Mouse (Mus musculus): Measurements from ENCODE around the gene Cldn13.

Gene Cldn13

DNA sequence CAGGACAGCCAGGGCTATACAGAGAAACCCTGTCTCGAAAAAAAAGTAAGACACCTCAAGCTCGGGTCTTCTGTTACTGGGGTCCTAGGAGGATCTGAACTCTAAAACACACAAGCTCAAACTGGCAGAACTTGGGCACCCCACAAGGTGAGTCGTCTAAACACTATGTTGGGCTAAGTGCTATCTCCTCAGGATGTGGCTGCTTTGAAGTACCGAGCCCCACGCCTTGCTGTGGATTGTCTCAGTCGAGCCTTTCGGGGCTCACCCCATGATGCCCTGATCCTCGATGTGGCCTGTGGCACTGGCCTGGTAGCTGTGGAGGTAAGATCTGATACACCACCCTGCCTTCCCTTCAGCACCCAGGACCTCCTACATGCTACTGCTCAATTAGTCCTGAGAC is 18.0 kb upstream of the Cldn13 start:
- no peak for DNase-seq

DNA sequence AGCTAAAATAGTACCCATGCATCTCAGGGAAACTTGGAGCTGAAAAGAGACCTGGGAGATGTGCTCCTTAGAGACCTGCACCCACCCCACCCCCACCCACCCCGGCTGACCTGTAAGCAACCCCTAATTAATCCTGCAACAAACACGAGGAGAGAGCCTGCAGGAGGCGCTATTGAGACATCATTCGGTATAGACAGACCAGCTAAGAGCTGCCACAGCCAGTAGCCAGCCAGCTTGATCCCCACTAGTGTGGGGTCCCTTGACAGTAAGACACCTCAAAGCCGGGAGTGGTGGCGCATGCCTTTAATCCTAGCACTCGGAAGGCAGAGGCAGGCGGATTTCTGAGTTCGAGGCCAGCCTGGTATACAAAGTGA is 17.6 kb upstream of the Cldn13 start:
- peak; percentile 73 for DNase-seq

DNA sequence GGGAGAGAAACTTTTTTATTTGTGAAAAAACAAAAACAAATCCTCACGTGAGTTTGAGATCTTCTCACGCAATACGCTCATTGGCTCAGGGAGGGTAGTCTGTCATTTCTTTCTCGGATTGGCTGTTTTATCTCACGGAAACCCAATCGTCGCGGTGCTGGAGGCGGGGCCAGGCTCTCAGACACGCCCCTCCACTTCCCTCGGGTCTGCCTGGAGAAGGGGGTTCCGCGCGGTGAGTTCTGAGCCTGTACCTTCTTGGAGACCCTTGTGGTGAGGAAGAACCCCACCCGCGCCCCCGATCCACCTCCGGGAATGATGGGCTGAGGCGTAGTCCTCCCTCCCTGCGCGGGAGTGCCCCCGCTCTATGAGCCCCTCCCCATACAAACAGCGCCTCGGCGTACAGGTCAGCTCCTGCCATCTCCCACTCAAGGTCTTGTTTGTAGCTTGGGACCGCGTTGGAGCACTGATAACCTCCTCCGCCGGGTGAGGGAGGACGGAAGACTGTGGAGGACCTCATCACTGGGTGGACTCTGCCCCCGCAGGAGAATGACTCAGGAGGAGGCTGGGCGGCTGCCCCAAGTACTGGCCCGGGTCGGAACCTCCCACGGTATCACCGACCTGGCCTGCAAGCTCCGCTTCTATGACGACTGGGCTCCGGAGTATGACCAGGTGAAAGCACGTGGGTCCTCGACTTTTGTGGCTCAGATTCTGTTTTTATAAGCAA is 17.0 kb upstream of the Cldn13 start, which contains the start of gene Mettl27:
TSS of gene Mettl27 (plus strand) at position 190 of the 724 bp plus-strand sequence.
- peak; percentile 96 for DNase-seq

DNA sequence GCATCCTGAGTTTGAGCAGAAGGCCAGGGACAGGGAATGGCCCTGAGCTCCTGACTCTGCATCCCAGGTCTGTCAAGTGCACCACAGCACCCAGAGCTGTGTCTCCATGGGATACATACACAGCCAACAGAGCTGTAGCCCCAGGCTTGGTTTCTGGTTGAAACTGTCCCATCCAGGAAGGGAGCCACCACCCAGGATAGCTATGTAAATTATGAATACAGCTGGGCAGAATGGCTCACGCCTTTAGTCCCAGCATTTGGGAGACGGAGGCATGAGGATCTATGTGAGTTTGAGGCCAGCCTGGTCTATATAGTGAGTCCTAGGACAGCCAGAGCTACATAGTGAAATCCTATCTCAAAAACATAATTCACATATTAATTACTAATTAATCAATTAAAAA is 14.7 kb upstream of the Cldn13 start:
- no peak for DNase-seq

DNA sequence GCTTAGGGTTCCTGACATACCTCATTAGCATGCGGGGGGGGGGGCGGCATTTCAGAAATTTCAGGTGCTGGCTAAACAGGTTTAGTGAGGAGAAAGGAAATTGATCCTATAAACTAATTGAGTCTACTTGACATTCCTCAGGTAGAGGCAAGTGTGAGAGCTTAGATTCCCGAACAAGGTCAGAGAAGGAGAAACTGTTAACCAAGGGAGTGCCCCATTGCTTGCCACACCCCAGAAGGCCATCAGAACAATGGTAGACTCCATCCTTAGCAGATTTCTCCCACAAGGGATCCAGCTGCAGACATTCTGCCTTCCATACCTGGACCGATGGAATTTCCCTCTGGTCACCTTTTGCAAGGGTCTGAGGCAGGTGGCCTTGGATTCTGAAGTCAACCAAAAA is 11.4 kb upstream of the Cldn13 start:
- no peak for DNase-seq

DNA sequence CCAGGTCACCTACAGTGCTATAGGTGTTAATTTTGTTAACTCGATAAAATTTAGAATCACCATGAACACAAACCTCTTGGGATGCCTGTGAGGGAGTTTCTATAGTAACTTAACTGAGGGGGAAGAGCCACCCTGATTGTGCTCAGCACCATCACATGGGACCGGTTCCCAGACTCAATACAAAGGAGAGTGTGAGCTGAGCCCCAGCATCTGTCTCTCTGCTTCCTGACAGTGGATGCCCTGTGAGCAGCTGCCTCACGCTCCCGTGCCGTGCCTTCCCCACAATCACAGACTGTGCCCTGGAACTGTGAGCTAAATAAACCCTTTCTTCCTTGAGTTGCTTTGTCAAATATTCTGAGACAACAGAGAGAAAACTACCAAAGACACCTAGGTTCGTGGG is 7.8 kb upstream of the Cldn13 start:
- no peak for DNase-seq

DNA sequence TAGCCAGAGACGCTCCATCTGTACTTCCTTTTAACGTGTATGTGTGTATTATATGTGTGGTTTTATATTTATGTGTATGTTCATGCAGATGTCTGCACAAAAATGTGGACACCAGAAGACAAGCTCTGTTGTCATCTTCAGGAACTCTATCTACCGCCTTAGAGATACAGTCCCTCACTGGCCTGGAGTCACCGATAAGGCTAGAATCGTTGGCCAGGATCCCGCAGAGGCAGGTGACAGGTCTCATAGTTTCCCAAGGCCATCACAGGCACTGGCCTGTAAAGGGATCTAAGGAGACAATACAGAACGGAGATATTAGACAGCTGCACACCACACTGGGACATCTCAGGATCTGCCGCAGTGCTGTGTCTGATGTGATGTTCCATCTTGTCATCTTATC is 5.8 kb upstream of the Cldn13 start:
- no peak for DNase-seq

DNA sequence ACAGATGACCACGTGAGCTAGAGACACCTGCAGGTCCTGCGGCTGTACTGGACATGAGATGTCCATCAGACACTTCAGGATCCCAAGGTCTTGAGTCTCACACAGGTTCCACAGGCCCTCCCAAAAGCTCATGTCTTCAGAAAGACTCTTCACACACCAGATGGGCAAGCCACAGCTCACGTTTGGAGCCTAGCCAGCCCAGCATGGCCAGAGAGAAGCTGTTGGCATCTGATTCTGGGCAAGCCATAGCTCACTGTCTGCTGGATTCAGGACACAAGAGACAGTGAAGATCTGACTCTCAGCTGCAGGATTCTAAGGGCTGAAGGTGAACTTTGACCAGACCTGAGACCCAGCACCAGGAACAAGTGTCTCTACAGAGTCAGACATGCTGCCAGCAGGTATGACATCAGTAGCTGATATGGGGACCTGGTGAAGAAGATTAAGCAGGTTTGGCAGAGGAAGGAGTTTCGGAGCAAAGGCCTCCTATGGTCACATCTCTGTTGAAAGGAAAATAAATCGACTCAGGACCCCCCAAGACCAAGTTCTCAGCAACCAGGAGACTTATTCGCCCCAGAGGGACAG is 4.9 kb upstream of the Cldn13 start:
- DNase-seq = no peak

DNA sequence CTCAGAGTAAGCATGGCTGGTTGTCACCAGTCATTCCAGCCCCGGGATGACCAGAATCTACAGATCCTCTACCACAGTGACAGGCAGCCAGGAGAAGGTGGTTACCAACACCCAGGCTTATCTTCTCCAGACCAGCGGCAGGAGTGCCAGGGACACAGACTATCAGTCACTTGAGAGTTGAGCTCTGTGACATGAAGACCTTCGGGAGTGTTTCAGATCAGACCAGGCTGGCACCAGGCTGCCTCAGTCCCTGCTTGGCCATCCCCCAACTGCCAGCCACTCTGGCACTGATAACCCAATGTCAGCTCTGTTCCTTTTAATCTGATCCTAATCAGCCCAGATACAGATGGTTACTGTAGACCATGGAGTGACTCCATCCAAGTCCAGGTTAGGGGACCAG is 3.8 kb upstream of the Cldn13 start:
- no peak for DNase-seq

DNA sequence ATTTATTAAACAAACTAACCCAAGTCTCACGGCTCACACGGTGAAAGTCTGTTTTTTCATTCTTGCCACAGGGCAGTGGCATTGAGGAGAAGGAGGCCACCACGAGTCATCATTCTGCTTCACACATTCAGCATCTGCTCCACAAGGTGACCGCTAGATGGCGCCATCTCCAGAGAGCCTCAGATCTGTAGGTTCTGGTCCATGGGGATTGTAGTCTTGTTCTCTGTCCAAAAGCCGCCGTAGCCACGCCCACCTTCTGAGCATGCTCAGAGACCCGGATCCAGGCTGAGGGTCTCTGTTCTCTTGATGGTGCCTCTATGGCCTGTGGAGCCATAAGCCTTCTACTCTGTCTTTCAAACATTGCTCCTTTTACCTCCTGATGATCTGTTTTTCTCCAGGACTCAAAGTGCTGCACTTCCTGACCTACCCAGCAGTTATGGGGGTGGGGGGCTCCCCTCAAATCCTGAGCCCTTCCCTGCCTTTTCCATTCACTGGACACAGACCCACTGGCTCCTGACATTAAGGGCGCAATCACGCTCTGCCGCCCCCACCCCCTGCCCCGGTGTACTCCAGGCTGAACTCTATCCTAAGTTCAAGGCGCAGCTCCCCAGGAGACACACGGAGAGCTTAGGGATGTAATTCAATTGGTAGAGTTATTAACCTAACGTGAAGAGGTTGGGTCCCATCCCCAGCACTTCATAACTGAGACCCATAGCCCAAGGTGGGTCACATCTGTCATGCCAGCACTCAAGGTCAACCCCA is 2.9 kb upstream of the Cldn13 start:
- peak; percentile 79 for DNase-seq

DNA sequence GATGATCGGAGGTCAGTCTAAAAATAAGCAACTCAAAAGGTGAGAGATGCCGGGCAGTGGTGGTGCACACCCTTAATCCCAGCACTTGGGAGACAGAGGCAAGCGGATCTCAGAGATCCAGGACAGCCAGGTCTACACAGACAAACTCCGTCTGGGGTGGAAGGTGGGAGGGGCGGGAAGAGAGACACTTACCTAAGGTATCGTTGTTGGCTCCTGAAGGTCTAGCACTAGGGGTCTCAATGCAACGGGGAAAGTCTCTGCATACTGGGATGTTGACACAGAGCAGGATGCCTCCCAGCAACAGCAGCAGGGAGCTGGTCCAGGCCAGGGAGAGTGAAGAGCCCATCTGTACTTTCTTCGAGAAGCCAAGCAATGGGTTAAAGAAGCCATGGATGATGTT is 816 bp downstream of the Cldn13 start:
- DNase-seq = no peak

DNA sequence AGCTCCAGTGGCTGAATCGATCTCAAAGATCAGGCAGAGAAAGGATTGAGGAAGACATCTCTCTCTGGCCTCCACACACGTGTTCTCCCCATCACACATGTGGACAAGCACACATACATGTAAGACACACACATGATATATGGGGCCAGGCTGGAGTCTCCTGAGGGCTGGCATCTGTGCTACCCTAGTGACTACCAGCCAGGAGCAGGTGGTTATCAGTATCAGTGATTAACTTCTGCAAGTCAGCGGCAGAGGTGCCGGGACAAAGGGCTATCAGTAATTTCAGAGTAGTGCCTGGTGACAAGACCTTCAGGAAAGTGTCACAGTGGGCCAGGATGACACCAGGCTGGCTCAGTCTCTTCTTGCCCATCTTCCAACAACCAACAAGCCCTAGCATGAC is 1.6 kb downstream of the Cldn13 start:
- DNase-seq = no peak

DNA sequence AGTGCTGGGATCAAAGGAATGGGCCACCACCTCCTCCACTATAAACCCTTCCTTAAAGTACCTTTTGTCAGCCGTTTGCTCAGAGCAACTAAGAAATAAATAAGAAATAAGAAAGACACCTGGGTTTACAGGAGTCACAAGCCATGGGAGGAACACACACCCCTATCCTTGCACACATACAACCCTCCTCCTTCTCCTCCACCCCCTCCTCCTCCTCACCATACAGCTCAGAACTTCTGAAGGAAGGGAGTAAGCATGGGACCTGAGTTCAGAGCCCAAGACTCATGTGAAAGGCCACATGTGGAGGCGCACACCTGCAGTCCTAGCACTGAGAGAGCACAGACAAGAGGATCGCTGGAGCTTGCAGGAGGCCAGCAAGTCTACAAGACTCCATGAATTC is 2.0 kb downstream of the Cldn13 start:
- no peak for DNase-seq

DNA sequence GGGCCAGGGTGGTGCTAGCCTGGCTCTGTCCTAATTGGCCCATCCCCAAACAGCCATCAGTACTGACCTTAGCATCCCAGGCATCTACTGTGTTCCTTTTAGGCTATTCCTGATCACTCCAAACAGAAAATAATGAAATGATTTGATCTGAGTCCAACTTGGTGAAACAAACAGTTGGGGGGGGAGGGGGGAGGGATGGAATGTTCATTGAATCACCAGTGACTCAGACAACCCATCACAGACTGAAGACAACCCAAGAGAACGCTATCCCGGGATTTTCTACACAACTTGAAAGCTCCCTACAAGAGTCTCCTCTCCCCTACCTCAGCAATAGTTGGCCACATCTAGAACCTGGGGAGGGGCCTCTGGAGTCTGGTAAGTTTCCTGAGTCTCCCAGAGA is 3.4 kb downstream of the Cldn13 start:
- DNase-seq = no peak

DNA sequence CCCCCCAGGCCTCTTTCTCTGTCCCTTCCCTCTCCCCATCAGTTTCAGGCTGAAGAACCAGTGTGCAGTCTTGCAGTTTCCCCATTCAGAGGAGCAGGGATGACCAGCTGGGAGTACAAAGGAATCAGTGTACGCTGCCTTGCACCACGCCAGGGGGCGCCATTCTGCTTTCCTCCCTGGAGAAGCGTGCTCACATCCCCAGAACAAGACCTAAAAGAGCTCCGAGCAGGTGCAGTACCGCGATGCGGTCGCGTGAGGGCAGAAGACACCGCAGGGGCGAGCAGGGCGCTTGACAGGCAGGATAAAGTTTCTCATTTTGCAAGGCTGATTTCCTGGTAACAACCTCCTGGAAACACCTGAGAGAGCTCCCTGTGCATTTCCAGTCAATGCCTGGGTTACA is 8.2 kb downstream of the Cldn13 start:
- peak; percentile 94 for DNase-seq

DNA sequence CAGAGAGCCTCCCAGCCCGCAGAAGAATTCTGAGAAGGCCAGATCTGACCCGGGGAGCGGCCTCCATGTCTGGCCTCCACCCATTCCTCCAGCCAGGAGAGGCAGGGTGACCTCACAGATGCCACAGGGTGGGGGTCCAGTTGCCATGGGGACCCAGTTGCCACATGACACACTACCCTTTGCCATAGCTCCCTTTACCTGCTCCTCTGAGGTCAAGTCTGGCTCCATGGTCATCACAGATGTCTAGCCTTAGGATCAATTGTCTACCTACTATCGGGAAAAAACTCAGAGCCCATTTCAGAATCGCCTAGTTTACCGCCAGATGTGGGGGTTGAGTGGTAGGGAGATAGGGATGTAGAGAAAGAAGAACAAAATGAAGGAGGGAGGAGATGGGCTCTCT is 8.7 kb downstream of the Cldn13 start, which contains the start of gene Tmem270:
TSS of gene Tmem270 (minus strand) at position 101 of the 400 bp plus-strand sequence.
- no peak for DNase-seq

DNA sequence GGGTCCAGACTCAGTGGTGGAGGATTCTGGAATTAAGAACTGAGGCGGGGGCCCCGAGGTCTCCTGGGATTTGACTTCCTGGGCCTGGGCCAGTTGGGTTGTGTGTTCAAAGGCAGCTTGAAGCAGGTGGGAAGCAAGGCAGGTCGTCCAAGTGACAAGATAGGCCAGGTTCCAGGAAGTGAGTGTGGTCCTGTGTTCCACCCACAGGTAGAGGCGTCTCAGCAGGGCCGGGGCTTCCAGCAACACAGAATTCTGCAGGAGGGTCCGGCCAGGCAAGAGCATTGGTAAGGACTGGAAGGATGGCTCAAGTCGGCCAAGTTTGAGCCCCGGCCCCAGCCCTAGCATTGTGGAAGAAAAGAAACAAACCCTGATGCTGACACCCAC is 13.7 kb downstream of the Cldn13 start:
- DNase-seq = no peak

DNA sequence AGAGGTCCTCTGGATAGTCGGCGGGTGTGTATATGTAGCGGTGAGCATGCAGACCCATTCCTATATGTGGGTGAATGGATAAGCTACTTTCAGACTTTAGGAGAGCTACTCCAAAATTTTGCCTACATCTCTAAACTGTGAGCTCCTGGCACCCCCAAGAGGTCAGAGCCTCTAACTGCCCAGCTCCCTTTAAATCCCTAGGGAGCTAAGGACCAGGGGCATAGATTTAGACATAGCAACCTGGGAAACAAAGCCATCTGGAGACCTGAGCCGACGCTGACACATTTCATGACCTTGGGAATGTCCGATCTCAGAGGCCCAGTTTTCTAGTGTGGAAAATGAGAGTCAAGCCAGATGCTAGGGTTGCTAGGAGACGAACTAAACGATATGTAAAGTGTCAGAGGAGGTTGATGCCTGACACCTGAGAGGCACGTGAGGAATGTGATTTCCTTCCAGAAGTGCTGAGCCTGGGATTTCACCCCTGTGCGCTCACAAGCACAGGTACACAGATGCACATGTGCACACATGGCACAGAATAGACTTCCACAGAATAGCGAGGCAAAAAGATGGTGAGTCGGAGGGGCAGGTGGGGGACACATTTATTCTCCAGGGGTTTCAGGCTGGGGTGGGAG is 14.2 kb downstream of the Cldn13 start:
- peak; percentile 51 for DNase-seq

DNA sequence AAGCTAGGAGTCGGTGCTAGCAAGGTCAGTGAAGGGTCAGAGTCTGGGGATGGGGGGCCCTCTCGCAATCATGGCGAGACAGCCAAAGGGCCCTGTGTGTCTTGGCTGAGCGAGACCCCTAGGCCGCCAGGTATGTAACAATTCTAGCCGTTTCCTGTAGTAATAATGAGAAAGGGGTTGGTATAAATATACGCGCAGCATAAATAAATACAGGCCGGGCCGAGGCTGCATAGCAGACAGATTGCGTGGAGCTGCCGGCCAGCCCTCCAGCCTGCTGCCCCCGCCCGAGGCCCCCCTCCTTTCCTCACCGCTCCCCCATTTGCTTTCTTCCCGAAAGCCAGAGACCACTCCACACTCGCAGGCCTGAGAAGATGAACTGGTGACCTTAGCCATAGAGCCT is 17.7 kb downstream of the Cldn13 start:
- no peak for DNase-seq

DNA sequence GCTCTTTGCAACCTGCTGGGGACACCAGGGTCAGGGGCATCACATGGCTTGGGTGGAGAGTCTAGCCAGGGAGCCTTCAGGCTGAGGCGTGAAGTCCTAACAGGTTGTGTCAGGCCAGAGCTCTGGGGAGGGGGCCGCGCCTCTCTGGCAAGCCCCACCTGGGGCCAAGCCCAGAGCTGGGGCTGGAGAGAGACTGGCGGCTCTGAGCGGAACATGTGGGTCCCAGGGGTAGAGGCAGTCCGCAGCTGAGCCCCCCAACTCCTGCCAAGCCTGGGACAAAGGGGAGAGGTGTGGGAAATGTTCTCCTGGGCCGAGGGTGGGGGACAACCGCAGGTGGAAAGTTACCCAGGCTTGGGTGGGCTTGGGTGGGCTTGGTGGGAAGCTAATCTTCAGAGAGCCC is 18.4 kb downstream of the Cldn13 start:
- no peak for DNase-seq

DNA sequence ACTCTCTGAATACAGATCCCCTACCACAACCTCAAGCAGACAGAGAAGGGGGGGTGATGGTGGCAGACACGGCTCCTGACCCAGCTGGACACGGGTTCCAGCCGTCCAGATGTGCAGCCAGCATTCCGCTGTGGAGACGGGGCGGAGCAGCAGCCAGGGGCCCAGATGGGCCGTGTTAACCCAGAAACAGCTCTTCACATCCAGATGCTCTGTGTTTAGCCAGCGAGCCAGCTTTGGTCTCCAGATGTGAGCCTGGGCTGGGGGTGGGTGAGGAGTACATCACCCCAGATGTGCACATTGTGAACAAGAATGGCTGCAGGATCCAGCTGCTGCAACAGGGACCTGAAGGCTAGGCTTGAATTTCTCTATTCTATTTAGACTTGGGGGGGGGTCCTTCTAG is 20.0 kb downstream of the Cldn13 start:
- DNase-seq = no peak

DNA sequence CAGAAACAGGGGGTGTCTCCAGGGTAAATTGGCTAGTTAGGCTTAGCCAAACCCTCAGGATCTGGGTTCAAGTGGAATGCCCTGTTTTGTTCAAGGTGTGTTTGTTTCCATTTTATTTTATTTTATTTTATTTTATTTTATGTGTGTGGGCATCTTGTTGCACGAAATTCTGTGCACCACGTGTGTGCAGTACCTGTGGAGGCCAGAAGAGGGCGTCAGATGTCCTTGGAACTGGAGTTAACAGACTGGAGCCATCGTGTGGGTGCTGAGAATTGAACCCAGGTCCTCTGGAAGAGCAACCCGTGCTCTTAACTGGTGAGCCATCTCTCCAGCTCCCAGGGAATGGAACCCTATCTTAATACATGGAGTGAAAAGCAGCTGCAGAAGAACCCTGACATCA is 22.6 kb downstream of the Cldn13 start:
- DNase-seq = no peak

DNA sequence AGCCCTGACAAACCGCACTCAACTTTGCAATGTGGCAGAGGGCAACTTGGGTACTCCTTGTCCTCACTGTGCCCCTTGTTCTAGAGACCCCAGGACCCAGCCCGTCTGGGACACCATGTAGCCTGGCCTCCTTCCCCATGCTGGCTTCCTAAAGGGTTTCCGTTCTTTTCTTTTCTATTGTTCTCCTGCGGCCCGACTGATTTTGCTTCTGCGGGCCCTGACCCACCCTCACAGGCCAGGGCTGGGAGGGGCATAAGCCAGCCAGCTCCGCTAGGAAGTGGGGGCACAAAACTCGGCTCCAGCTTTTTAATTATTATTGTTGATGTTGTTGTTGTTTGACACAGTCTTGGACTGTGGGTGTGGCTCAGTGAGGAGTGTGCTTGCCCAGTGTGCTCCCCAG is 23.8 kb downstream of the Cldn13 start:
- peak; percentile 12 for DNase-seq

DNA sequence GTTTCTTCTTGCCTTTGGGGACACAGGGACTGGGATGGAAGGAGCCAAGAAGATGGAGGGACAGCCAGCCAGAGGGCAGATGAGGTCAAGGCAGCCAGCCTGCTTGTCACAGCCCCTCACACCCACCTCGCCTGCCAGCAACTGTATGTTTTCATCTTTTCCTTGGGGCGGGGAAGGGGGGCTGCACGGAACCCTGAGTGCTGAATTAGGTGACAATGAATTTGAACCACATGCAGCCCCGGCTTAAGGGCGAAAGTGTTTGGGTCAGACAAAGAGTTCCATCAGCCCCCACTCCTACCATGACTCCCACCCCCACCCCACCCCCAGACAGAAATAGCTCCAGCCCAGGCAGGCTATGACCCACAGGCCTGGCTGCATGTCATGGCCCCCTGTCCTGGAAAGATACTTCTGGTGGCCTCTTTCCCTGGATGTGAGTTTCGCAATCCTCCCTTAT is 24.7 kb downstream of the Cldn13 start:
- DNase-seq = no peak

All from kidney, adult 9 months (tissue).